Mouse (Mus musculus) bone marrow macrophage, adult 2 months (primary cell): ENCODE measurements around the gene Pdzrn3. TPM values are rescaled to one million over a fixed set of nuclear protein-coding genes. Genes with fewer than 3 reads are reported as not detected.

Experiments
- H3K27ac ChIP-seq: 2 replicates; pipeline ENCODE4 v1.5.1; 2012; ENCODE audit warnings: low read depth, low read length; ENCODE audit not compliant: insufficient read depth
- H3K4me1 ChIP-seq: 2 replicates; pipeline ENCODE4 v1.6.1; 2012; ENCODE audit warnings: low read length; ENCODE audit not compliant: control insufficient read depth, insufficient read depth
- H3K4me3 ChIP-seq: 2 replicates; pipeline ENCODE4 v1.5.1; 2012; ENCODE audit warnings: mild to moderate bottlenecking, low read length, moderate library complexity; ENCODE audit not compliant: insufficient read depth
- CTCF ChIP-seq: IDR thresholded peaks from 2 replicates; pipeline ENCODE4 v1.5.1; 2012; ENCODE audit warnings: low read depth, mild to moderate bottlenecking, low read length, moderate library complexity
- POLR2A ChIP-seq: IDR thresholded peaks from 2 replicates; pipeline ENCODE4 v1.6.1; 2012; ENCODE audit warnings: mild to moderate bottlenecking, low read depth, low read length, borderline replicate concordance
- polyA plus RNA-seq: library from polyadenylated mRNA; stranded (reverse); fragments of >200 nt; gene quantifications from 2 replicates; pipeline ENCODE4 v1.2.4, GENCODE M21; 2012; ENCODE audit not compliant: missing spikeins, insufficient read depth, insufficient read length

The Pdzrn3 gene
- polyA plus RNA-seq, 1 experiment, result 0.67 TPM

DNA sequence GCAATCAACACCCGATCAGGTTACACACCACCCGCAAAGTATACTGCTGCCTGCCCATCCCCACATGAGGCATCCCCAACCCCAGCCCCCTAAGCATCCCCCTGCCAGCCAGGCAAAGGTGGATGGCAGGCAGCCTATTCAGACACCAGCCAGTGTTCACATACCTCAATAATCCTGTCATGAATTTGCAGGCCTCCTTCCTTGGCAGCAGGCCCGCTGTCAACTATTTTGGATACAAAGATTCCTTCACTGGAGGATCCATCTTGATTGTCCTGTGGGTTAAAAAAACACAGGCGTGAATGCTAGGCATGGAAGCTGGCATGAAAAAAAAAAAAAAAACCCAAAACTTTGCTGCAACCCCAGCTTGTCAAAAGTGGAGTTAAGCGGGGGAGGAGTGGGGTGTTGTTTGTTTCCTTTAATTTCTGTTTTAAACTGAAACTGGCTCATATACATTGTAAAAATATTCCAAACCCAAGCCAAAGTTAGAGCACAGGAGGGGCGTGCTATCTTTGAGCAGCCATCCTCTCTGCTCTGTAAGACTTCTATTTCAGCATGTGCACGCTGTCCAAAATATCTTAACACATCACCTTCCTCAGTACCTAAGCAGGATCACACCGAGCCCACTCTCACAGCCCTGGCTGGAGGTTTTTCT lies 23.3 kb downstream of the Pdzrn3 start:
- no peak overlapping the region for H3K4me3 ChIP-seq
- no peak overlapping the region for H3K27ac ChIP-seq
- no peaks in the 10 kb centered on the region for H3K4me1 ChIP-seq
- no peak for TF ChIP-seq POLR2A

DNA sequence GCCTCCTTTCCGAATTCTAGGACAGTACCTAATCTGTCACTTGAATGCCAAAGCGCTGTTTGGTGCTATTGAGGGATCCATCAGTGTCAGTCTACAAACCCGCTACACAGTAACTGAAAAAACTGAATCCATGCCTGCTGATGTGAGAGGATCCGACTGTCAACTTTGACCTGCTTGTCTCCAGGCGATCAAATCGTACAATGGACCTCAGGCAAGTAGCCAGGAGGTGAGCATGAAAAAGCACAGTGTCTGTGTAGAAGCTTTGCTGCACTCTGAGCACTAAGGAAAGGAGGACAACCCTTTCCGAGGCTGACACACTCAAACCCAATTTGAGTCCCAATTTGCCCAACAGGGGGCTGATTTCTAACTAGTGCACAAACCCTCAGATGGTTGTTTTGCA lies 24.0 kb downstream of the Pdzrn3 start:
- Histone ChIP-seq H3K4me3 (no peak overlapping the region), H3K4me1 (no peaks in the 10 kb centered on the region), H3K27ac (no peak overlapping the region)
- no peak for TF ChIP-seq CTCF
- TF ChIP-seq POLR2A, result no peak

DNA sequence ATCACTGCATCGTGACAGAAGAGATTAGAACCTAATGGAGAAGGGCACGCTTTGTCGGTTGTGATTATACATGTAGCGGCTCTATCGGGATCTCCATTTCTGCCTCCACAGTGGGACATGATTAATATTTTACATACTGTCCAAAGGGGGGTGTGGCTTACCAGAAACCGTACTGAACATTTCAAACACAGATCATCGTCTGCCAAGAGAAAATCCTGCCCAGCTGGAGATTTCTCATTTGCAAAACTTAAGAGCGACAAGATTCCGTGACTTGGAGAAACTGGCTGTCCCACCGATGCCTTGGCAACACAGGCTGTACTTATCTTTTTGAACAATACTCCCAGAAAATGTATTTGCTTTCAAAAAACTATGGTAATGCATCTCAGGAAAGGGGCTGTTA lies 25.1 kb downstream of the Pdzrn3 start:
- TF ChIP-seq CTCF (no peak), POLR2A (no peak)
- no peak overlapping the region for H3K27ac ChIP-seq

DNA sequence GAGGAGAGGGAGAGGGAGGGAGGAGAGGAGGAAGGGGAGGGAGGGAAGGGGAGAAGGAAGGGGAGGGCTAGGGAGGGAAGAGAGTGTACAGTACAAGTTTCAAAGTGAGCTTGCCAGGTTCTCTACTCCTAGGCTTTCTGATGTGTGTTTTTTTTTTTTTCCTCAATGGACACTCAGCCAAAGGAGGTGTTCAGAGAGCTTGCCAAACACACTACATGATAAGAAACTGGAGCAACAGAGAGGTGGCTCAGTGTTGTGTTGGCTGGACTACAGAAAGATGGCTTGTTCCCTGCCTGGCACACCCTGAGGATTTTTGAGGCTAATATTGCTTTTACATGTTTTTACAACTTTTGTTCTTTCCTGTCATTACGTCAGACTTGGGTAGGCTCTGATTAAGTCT lies 26.6 kb downstream of the Pdzrn3 start:
- no peak overlapping the region for H3K27ac ChIP-seq
- TF ChIP-seq POLR2A, result no peak
- H3K4me3 ChIP-seq, result no peak overlapping the region
- no peaks in the 10 kb centered on the region for H3K4me1 ChIP-seq

More for the DNA sequence above, 25.1 kb downstream of the Pdzrn3 start:
- no peaks in the 10 kb centered on the region for H3K4me1 ChIP-seq
- no peak overlapping the region for H3K4me3 ChIP-seq

DNA sequence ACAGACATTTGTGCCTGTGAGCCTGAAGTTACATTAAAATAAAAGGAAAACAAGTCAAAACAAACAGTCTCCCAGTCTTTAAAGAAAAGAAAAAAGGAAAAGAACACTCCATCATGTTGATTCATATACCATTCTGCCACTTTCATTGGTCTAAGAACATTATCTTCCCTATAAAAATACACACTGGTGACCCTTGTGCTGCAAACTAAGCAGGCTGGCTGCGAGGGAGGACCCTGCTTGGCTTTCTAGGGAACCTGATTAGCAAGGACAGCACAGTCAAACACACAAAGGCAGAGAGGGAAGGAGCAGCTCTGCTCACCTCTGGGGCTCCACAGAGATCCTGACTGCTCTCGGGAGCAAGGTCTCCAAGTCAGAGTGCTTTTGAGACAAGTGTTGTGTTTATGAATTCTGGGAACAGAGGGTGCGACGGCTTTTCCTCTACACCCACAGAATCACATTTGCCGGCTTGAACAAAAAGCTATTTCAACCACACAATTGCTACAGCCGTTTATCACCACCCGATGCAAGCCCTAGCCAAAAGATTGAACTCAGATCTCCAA lies 27.2 kb downstream of the Pdzrn3 start:
- no peak for TF ChIP-seq POLR2A
- TF ChIP-seq CTCF, result no peak
- no peaks in the 10 kb centered on the region for H3K4me1 ChIP-seq
- H3K4me3 ChIP-seq, result no peak overlapping the region
- no peak overlapping the region for H3K27ac ChIP-seq

DNA sequence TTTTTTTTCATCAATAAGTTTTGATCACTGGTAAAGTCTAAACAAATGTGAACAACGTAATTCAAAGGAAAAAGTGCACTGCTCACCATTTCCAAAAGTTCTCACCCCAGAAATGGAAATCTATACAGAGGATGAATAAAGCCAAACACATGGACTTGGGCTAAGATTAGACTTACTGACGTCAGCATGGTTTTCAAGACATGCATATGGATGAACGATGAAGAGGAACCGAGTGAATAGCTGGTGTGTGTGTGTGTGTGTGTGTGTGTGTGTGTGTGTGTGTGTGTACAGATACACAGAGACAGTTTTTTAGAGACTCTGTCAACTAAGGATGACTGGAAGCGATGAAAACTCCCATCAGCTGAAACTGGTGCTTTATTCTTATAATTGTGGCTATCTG lies 29.2 kb downstream of the Pdzrn3 start:
- H3K27ac ChIP-seq, result no peak overlapping the region
- H3K4me3 ChIP-seq, result no peak overlapping the region
- TF ChIP-seq CTCF (no peak), POLR2A (no peak)
- H3K4me1 ChIP-seq, result no peaks in the 10 kb centered on the region

DNA sequence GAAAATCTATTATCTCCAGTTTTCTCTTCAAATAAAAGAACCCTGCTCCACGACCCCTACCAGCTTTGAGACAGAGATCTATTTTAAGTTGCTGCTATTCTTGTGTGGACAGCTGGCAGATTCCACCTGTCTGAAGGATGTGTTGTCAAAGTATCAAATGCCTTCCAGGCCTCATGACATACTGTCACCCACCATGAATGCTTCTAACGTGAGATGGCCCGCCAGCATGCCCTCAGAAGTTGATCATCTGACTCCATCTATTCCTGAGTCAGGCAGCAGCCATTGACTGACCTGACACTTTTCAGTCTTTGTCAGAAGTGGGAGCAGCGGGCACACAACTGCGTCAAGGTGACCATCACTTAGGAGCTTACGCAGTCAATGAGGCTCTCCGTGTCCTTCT lies 37.6 kb downstream of the Pdzrn3 start:
- H3K4me3 ChIP-seq, result no peak overlapping the region
- H3K27ac ChIP-seq, result no peak overlapping the region
- H3K4me1 ChIP-seq, result no peaks in the 10 kb centered on the region
- TF ChIP-seq CTCF (no peak), POLR2A (no peak)

DNA sequence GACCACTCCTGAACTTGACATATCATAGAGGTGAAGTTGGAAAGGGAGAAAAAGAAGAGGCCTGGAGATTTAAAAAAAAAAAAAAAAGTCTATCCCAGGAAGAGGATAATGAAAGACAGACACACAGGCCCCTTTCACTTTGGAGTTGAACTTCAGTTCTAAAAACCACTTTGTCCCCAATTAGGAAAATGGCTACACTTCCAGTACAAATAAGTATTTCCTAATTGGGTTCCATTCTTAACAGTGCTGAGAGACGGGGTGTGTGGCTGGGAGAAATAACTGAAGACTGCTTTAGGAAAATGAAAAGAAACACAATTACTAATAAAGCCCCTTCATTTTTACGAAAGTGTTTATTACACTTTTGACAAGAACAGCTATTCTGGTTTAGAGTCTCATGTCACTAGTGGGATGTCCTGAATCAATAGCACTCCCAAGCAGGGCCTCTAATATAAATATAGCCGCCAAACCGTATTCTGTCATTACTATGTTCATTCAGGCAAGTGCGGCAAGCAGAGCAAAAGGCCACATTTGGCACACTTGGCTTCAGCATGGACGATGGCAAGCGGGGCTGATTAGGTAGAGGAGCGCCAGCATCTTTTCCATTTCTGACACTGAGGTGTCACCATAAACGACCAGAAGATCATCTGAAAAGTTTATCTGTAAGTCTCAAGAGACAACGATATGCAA lies 39.7 kb downstream of the Pdzrn3 start:
- TF ChIP-seq CTCF, result no peak
- TF ChIP-seq POLR2A, result no peak
- no peak overlapping the region for H3K4me3 ChIP-seq
- H3K27ac ChIP-seq, result no peak overlapping the region
- no peaks in the 10 kb centered on the region for H3K4me1 ChIP-seq

DNA sequence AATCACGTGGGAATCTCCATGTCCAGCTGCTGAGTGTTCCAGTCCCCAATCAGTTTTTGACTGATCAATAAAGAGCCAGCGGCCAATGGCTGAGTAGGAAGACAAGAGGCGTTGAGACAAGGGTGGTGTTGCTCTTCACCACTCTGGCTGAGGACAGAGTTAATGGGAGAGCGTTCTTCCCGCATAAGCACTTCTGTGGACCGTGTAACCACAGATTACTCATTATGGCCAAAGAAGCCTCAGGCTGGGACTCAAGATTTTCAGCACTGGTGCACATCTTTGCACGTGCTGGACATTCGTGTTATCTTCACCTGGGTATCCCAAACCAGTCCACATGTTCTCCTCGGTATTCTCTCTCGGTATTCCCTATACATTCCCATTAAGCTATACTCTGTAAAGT lies 41.0 kb downstream of the Pdzrn3 start:
- Histone ChIP-seq H3K4me3 (no peak overlapping the region), H3K4me1 (no peaks in the 10 kb centered on the region), H3K27ac (no peak overlapping the region)
- TF ChIP-seq POLR2A (no peak), CTCF (no peak)

DNA sequence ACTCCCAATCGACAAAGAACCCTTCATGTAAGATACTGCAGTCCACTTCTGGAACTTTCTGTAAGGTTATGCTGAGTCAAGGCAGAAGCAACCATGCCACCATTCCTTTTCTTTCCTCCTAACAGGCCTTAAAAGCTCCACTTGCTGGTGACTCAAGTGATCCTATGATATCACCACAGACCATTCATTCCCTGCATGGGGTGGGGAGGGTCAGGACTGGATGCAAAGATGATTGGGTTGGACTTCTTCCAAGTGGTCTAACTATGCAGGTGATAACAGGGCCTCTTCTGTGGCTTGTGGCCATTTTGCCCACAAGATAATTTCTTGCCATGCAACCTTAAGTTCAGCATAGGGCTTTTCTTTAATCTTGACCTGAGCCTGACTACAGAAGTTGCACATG lies 42.0 kb downstream of the Pdzrn3 start:
- no peaks in the 10 kb centered on the region for H3K4me1 ChIP-seq
- TF ChIP-seq POLR2A (no peak), CTCF (no peak)
- no peak overlapping the region for H3K27ac ChIP-seq
- no peak overlapping the region for H3K4me3 ChIP-seq
